Mouse (Mus musculus): ENCODE results near the gene Med16. TPM values are rescaled to one million over a fixed set of nuclear protein-coding genes. Genes with fewer than 3 reads are reported as not detected.

Med16 gene
- polyA plus RNA-seq, 1 experiment from 2014 or later = 33.2 TPM

DNA sequence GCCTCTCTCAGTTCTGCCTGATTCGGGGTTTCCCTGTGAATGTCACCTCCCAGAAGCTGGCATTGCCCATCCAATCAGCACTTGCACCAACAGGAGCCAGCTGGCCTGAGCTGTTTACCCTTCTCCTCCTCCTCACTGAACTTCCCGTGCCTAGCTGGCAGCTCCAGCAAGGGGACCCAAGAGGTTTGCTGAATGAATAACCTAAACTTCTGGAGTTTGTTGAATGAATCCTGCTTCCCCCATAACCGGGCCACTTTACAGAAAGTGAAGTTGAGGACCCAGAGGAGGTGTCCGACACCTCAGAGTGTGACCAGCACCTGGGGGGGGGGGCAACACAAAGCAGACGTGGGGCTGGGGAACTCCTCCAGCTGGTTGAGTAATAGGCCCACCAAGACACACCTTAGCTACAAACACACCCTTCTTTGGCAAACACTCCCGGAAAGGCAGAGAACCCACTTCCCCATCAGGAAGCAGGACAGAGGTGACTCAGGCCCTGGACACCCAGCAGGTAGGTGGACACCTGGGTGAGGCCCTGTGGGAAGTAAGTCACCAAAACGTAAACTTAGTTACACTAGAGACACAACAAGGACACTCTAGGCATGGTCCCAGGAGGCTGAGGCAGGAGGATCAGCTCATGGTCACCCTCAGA is 6.3 kb upstream of the Med16 start:
- Histone ChIP-seq H3K36me3 (ENCODE audit: control insufficient read depth, insufficient read depth, low read length) (peaks cover 9% of the 10 kb centered on the region; the same call in 1 of the 2 replicates), H3K9ac (replicated peaks; ENCODE audit: low read depth, low read length) (no peak overlapping the region), H3K4me1 (ENCODE audit: control insufficient read depth, insufficient read depth, low read length) (peaks cover 23% of the 10 kb centered on the region), H3K27me3 (ENCODE audit: control insufficient read depth, insufficient read depth, low read length) (peaks cover 27% of the 10 kb centered on the region), H3K9me3 (ENCODE audit: control insufficient read depth, low read length) (no peaks in the 10 kb centered on the region), H3K27ac (ENCODE audit: low read depth, low read length) (no peak overlapping the region), H3K4me3 (ENCODE audit: low read depth, low read length) (peak overlapping the region; percentile 71; the same call in 1 of the 2 replicates), H3K4me2 (ENCODE audit: low read depth, low read length) (peak overlapping the region; percentile 95; the same call in 1 of the 2 replicates)
- no peak for ATAC-seq (ENCODE audit: low read depth)
- 70% methylated on average over 7 of the region's 7 CpGs for WGBS

- Histone ChIP-seq H3K9me3 (ENCODE audit: control insufficient read depth, low read length) (no peaks in the 10 kb centered on the region), H3K27ac (ENCODE audit: low read depth, low read length) (no peak overlapping the region), H3K4me3 (ENCODE audit: low read depth, low read length) (no peak overlapping the region), H3K9ac (replicated peaks; ENCODE audit: low read depth, low read length) (no peak overlapping the region), H3K36me3 (ENCODE audit: control insufficient read depth, insufficient read depth, low read length) (peaks cover 9% of the 10 kb centered on the region; the same call in 1 of the 2 replicates), H3K4me2 (ENCODE audit: low read depth, low read length) (no peak overlapping the region), H3K27me3 (ENCODE audit: control insufficient read depth, insufficient read depth, low read length) (peaks cover 19% of the 10 kb centered on the region), H3K4me1 (ENCODE audit: control insufficient read depth, insufficient read depth, low read length) (peaks cover 25% of the 10 kb centered on the region)
- no peak for ATAC-seq (ENCODE audit: low read depth)
- WGBS = 74% methylated on average over 10 of the region's 11 CpGs
These were observed 5.6 kb upstream of the Med16 start for GRCm38 (mm10) chr10:79914131-79914947.

GRCm38 (mm10) chr10:79912412-79912811 is 3.7 kb upstream of the Med16 start:
- Histone ChIP-seq H3K27ac (ENCODE audit: low read depth, low read length) (no peak overlapping the region), H3K36me3 (ENCODE audit: control insufficient read depth, insufficient read depth, low read length) (peaks cover 9% of the 10 kb centered on the region; the same call in 1 of the 2 replicates), H3K4me1 (ENCODE audit: control insufficient read depth, insufficient read depth, low read length) (peaks cover 26% of the 10 kb centered on the region), H3K9me3 (ENCODE audit: control insufficient read depth, low read length) (no peaks in the 10 kb centered on the region), H3K4me3 (ENCODE audit: low read depth, low read length) (no peak overlapping the region), H3K4me2 (ENCODE audit: low read depth, low read length) (no peak overlapping the region), H3K27me3 (ENCODE audit: control insufficient read depth, insufficient read depth, low read length) (peaks cover under 1% of the 10 kb centered on the region; the same call in 1 of the 2 replicates), H3K9ac (replicated peaks; ENCODE audit: low read depth, low read length) (no peak overlapping the region)
- 66% methylated on average over 20 of the region's 20 CpGs for WGBS
- no peak for ATAC-seq (ENCODE audit: low read depth)

GRCm38 (mm10) chr10:79910556-79910955 is 1.8 kb upstream of the Med16 start, which contains the start of gene Gm26602:
Gene Gm26602 (plus strand): TSS chr10:79910856.
- 89% methylated on average over 4 of the region's 4 CpGs for WGBS
- H3K36me3 ChIP-seq (ENCODE audit: control insufficient read depth, insufficient read depth, low read length) = peaks cover 9% of the 10 kb centered on the region; the same call in 1 of the 2 replicates
- H3K4me2 ChIP-seq (ENCODE audit: low read depth, low read length) = no peak within 1 kb of the TSS
- H3K4me3 ChIP-seq (ENCODE audit: low read depth, low read length) = no peak within 1 kb of the TSS; the same call in 1 of the 2 replicates
- peaks cover 16% of the 10 kb centered on the region for H3K4me1 ChIP-seq (ENCODE audit: control insufficient read depth, insufficient read depth, low read length)
- H3K27me3 ChIP-seq (ENCODE audit: control insufficient read depth, insufficient read depth, low read length) = no peaks in the 10 kb centered on the region
- no peaks in the 10 kb centered on the region for H3K9me3 ChIP-seq (ENCODE audit: control insufficient read depth, low read length)
- no peak within 1 kb of the TSS for H3K9ac ChIP-seq (replicated peaks; ENCODE audit: low read depth, low read length)
- ATAC-seq (ENCODE audit: low read depth) = no peak
- H3K27ac ChIP-seq (ENCODE audit: low read depth, low read length) = peak within 1 kb of the TSS; percentile 83; the same call in 1 of the 2 replicates

DNA sequence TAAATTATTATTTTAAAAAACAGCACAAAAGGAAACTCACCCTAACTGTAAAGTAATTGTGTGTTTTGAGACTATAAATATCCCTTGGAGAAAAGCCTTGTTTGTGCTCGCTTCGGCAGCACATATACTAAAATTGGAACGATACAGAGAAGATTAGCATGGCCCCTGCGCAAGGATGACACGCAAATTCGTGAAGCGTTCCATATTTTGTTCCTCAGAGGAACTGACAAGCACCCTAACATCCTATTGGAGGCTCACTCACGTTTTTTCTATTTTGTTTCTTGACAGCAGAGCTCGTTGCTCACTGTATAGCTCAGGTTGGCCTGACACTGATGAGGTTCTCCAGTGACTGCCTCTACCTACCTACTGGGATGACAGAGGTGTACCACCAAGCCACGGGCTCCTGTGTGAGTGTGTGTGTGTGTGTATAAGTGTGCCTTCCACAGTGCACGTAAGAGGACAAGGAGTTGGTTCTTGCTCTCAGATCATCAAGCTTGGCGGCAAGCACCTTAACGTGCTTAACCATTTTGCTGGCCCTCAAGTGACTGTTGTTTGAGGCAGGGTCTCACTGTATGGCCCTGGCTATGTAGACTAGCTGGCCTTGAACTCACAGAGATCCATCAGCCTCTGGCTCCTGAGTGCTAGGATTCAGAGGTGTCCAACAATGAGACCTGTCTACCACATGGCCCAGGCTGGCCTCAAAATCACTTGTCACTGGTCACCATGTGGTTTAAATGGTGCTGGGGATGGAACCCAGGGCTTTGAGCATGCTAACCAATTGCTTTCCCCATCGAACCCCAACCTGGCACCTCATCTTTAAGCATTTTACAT is 584 bp upstream of the Med16 start:
- Histone ChIP-seq H3K27me3 (ENCODE audit: control insufficient read depth, insufficient read depth, low read length) (no peaks in the 10 kb centered on the region), H3K9ac (replicated peaks; ENCODE audit: low read depth, low read length) (peak overlapping the region; percentile 90; the same call in 1 of the 2 replicates), H3K4me2 (ENCODE audit: low read depth, low read length) (peak overlapping the region; percentile 36), H3K4me1 (ENCODE audit: control insufficient read depth, insufficient read depth, low read length) (peaks cover 7% of the 10 kb centered on the region), H3K27ac (ENCODE audit: low read depth, low read length) (peak overlapping the region; percentile 83), H3K36me3 (ENCODE audit: control insufficient read depth, insufficient read depth, low read length) (peaks cover 9% of the 10 kb centered on the region; the same call in 1 of the 2 replicates), H3K4me3 (ENCODE audit: low read depth, low read length) (peak overlapping the region; percentile 61), H3K9me3 (ENCODE audit: control insufficient read depth, low read length) (no peaks in the 10 kb centered on the region)
- WGBS = 21% methylated on average over 14 of the region's 14 CpGs
- peak; percentile 61 for ATAC-seq (ENCODE audit: low read depth)

DNA sequence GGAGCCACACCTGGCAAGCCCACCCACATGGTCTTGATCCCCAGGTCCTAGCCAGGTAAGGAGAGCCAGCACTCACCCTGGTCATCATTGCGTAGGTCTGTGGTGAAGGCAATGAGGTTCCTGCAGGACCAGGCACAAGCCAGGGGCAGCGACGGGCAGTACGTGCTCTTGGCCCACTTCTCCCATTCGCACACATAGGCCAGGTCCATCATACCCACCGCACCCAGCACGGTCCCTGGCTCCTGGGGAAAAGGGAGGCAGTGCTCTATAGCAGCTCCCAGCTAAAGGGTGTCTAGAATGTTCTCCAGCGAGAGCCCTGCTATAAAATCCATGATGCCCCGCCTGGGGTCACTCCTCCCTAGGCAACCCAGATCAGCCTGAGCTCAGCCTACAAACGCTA is 1.3 kb downstream of the Med16 start:
- WGBS = 92% methylated on average over 10 of the region's 10 CpGs
- no peak for ATAC-seq (ENCODE audit: low read depth)

GRCm38 (mm10) chr10:79906712-79907111 is 2.0 kb downstream of the Med16 start:
- H3K4me3 ChIP-seq (ENCODE audit: low read depth, low read length) = no peak overlapping the region
- no peaks in the 10 kb centered on the region for H3K27me3 ChIP-seq (ENCODE audit: control insufficient read depth, insufficient read depth, low read length)
- H3K4me1 ChIP-seq (ENCODE audit: control insufficient read depth, insufficient read depth, low read length) = peaks cover 4% of the 10 kb centered on the region; the same call in 1 of the 2 replicates
- no peak for ATAC-seq (ENCODE audit: low read depth)
- H3K27ac ChIP-seq (ENCODE audit: low read depth, low read length) = no peak overlapping the region
- no peak overlapping the region for H3K4me2 ChIP-seq (ENCODE audit: low read depth, low read length)
- WGBS = 95% methylated on average over 9 of the region's 9 CpGs
- no peaks in the 10 kb centered on the region for H3K9me3 ChIP-seq (ENCODE audit: control insufficient read depth, low read length)
- H3K9ac ChIP-seq (replicated peaks; ENCODE audit: low read depth, low read length) = no peak overlapping the region
- peaks cover 9% of the 10 kb centered on the region; the same call in 1 of the 2 replicates for H3K36me3 ChIP-seq (ENCODE audit: control insufficient read depth, insufficient read depth, low read length)

More for the DNA sequence above, 1.3 kb downstream of the Med16 start:
- no peaks in the 10 kb centered on the region for H3K27me3 ChIP-seq (ENCODE audit: control insufficient read depth, insufficient read depth, low read length)
- H3K4me2 ChIP-seq (ENCODE audit: low read depth, low read length) = no peak overlapping the region
- no peak overlapping the region for H3K9ac ChIP-seq (replicated peaks; ENCODE audit: low read depth, low read length)
- H3K4me1 ChIP-seq (ENCODE audit: control insufficient read depth, insufficient read depth, low read length) = peaks cover 4% of the 10 kb centered on the region; the same call in 1 of the 2 replicates
- H3K36me3 ChIP-seq (ENCODE audit: control insufficient read depth, insufficient read depth, low read length) = peaks cover 9% of the 10 kb centered on the region; the same call in 1 of the 2 replicates
- H3K27ac ChIP-seq (ENCODE audit: low read depth, low read length) = no peak overlapping the region
- no peak overlapping the region for H3K4me3 ChIP-seq (ENCODE audit: low read depth, low read length)
- H3K9me3 ChIP-seq (ENCODE audit: control insufficient read depth, low read length) = no peaks in the 10 kb centered on the region

DNA sequence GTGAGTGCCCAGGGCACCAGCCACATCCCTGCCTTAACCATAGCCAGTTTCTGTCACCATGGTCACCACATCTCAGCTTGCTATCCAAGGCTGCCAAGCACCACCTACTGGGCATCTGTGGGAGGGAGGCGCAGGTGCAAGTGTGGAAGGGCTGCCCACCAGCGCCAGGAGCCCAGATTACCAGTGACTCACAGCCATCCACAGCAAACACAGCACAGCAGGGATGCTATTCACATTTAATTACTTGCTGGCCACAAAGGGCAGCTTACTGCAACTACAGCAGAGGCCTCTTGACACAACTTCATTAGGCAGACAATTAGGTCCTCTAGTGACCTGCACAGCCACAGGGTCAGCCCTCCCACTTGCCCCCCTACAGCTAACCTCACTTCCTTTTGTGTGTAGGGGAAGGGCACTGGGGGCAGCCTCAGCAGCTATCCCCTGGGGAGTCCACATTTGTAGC is 7.7 kb downstream of the Med16 start:
- no peaks in the 10 kb centered on the region for H3K9me3 ChIP-seq (ENCODE audit: control insufficient read depth, low read length)
- H3K4me2 ChIP-seq (ENCODE audit: low read depth, low read length) = no peak overlapping the region
- H3K9ac ChIP-seq (replicated peaks; ENCODE audit: low read depth, low read length) = no peak overlapping the region
- WGBS = 12% methylated on average over 2 of the region's 2 CpGs
- H3K4me3 ChIP-seq (ENCODE audit: low read depth, low read length) = no peak overlapping the region
- no peaks in the 10 kb centered on the region for H3K4me1 ChIP-seq (ENCODE audit: control insufficient read depth, insufficient read depth, low read length)
- H3K27me3 ChIP-seq (ENCODE audit: control insufficient read depth, insufficient read depth, low read length) = no peaks in the 10 kb centered on the region
- peaks cover 11% of the 10 kb centered on the region for H3K36me3 ChIP-seq (ENCODE audit: control insufficient read depth, insufficient read depth, low read length)
- 0 out of 2 replicates have a peak overlapping the region, but pooled peaks have one; percentile 34 for H3K27ac ChIP-seq (ENCODE audit: low read depth, low read length)
- ATAC-seq (ENCODE audit: low read depth) = peak; percentile 67
